Mouse (Mus musculus): Measurements from ENCODE around the gene Rassf1. TPM values are rescaled to one million over a fixed set of nuclear protein-coding genes. Genes with fewer than 3 reads are reported as not detected.

The Rassf1 gene
- polyA plus RNA-seq, 1 experiment from 2014 or later, result 59.8 TPM

DNA sequence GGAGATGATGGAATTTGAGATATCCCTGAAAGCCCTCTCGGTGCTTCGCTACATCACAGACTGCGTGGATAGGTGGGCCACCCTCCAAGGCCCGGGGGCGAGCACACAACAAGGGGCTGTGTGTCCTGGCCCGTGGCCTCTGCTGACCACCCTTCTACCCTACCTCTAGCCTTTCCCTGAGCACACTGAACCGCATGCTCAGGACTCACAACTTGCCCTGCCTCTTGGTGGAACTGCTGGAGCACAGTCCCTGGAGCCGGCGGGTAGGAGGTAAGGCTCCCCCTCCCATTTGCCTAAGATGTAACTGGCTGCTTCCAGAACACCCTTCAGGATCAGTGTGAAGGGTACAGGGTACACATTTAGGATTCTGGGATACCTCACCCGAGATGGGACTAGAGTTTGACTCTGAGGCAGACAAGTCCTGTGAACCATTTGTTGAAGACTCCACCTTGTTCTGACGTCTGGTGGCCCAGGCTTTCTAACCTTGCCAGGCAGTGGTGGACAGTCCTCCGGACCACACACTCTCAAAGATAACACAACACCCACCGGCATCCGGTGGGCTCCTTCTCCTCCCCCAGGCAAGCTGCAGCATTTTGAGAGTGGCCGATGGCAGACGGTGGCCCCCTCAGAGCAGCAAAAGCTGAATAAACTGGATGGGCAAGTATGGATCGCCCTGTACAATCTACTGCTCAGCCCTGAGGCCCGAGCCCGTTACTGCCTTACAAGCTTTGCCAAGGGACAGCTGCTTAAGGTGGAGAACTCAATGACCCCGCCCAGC is 1.9 kb upstream of the Rassf1 start:
- Histone ChIP-seq H3K27me3 (peaks cover 13% of the 10 kb centered on the region; the same call in 1 of the 2 replicates), H3K27ac (no peak overlapping the region)
- no peak for ATAC-seq (ENCODE audit: insufficient number of reproducible peaks, insufficient read depth, low FRiP score, low TSS enrichment, low read depth)

GRCm38 (mm10) chr9:107550491-107551116 is 751 bp upstream of the Rassf1 start:
- peak overlapping the region; percentile 75 for H3K4me3 ChIP-seq (replicated peaks)
- peak overlapping the region; percentile 87 for H3K27ac ChIP-seq
- peaks cover 13% of the 10 kb centered on the region; the same call in 1 of the 2 replicates for H3K27me3 ChIP-seq
- H3K36me3 ChIP-seq, result no peaks in the 10 kb centered on the region
- H3K4me1 ChIP-seq (replicated peaks), result peaks cover 65% of the 10 kb centered on the region
- peak overlapping the region; percentile 83; the same call in 1 of the 2 replicates for H3K9ac ChIP-seq (replicated peaks)
- WGBS, result 30% methylated on average over 23 of the region's 23 CpGs
- ATAC-seq (ENCODE audit: insufficient number of reproducible peaks, insufficient read depth, low FRiP score, low TSS enrichment, low read depth), result no peak
- peak overlapping the region; percentile 89 for H3K4me2 ChIP-seq
- H3K9me3 ChIP-seq, result no peaks in the 10 kb centered on the region

More for the DNA sequence above, 1.9 kb upstream of the Rassf1 start:
- Histone ChIP-seq H3K9me3 (no peaks in the 10 kb centered on the region), H3K4me2 (0 out of 2 replicates have a peak overlapping the region, but pooled peaks have one; percentile 89), H3K4me1 (replicated peaks) (peaks cover 61% of the 10 kb centered on the region), H3K36me3 (peaks cover 10% of the 10 kb centered on the region), H3K9ac (replicated peaks) (no peak overlapping the region), H3K4me3 (replicated peaks) (no peak overlapping the region)
- WGBS, result 82% methylated on average over 20 of the region's 20 CpGs

DNA sequence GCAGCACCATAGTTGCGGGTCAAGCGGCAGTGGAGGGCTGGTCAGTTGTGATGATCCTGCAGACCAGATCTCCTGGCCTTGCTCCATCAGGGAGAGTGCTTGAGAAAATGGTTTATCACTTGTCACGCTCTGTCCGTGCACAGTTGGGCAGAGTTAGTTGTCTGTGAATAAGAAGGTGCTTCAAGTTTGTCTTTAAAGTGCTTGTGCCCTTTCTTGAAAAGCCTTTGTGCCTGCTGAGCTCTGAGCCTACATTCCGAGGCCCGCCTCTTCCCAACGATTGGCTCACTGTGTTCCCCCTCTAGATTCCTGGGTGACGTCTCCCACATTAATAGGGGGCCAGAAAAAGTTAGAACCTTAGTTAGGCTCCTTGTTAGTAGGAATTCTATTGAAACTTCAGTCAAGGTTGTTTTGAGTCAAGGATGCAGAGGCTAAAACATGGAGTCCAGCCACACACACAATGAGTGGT is 568 bp downstream of the Rassf1 start:
- no peaks in the 10 kb centered on the region for H3K9me3 ChIP-seq

GRCm38 (mm10) chr9:107552690-107553393 is 1.5 kb downstream of the Rassf1 start:
- Histone ChIP-seq H3K36me3 (peaks cover 16% of the 10 kb centered on the region), H3K27me3 (peaks cover 13% of the 10 kb centered on the region; the same call in 1 of the 2 replicates), H3K4me1 (replicated peaks) (peaks cover 56% of the 10 kb centered on the region), H3K4me2 (peak overlapping the region; percentile 89), H3K4me3 (replicated peaks) (peak overlapping the region; percentile 75), H3K9ac (replicated peaks) (no peak overlapping the region), H3K9me3 (no peaks in the 10 kb centered on the region), H3K27ac (peak overlapping the region; percentile 95; the same call in 1 of the 2 replicates)
- no peak for ATAC-seq (ENCODE audit: insufficient number of reproducible peaks, insufficient read depth, low FRiP score, low TSS enrichment, low read depth)
- 82% methylated on average over 5 of the region's 5 CpGs for WGBS

More for the DNA sequence above, 568 bp downstream of the Rassf1 start:
- peaks cover 13% of the 10 kb centered on the region; the same call in 1 of the 2 replicates for H3K27me3 ChIP-seq
- peaks cover 7% of the 10 kb centered on the region for H3K36me3 ChIP-seq
- H3K9ac ChIP-seq (replicated peaks), result peak overlapping the region; percentile 83
- H3K4me3 ChIP-seq (replicated peaks), result peak overlapping the region; percentile 75
- peaks cover 65% of the 10 kb centered on the region for H3K4me1 ChIP-seq (replicated peaks)
- peak overlapping the region; percentile 87 for H3K27ac ChIP-seq
- peak overlapping the region; percentile 89 for H3K4me2 ChIP-seq
- no peak for ATAC-seq (ENCODE audit: insufficient number of reproducible peaks, insufficient read depth, low FRiP score, low TSS enrichment, low read depth)
- 6% methylated on average over 8 of the region's 8 CpGs for WGBS

DNA sequence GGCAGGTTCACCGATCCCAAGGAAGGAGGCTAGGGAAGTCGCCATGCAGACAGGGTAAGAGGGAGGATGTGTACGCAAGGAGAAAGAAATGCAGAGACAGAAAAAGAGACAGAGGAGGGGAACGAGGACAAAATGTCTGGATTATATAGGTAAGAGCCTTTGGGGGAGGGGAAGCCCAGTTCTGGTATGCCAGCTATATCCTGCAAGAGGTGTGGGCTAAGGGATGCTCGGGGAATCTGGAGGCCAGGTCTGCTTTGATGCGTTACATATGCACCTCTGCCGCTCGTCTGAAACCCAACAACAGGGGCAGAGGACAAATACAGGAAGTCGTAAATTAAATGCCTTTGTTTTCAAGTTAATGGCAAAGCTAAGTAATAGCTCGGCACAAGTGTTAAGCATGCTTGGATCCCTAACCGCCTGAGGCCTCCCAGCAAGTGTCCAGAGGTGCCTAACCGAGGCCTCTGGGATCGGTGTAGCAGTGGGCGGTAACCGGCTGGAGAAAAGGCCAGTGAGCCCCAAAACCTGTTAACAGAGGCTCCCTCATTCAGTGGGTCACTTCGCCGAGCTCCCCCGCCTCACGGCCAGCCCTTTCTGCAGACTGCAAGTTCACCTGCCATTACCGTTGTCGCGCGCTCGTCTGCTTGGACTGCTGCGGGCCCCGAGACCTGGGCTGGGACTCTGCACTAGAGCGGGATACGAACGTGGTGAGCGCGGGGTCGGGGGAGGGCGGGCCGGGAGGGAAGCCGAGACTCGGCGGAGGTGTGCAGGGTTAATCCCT is 2.4 kb downstream of the Rassf1 start:
- Histone ChIP-seq H3K36me3 (peaks cover 25% of the 10 kb centered on the region), H3K27ac (peak overlapping the region; percentile 95), H3K4me2 (peak overlapping the region; percentile 89), H3K9me3 (no peaks in the 10 kb centered on the region), H3K4me1 (replicated peaks) (peaks cover 55% of the 10 kb centered on the region), H3K9ac (replicated peaks) (peak overlapping the region; percentile 56), H3K27me3 (peaks cover 13% of the 10 kb centered on the region; the same call in 1 of the 2 replicates), H3K4me3 (replicated peaks) (peak overlapping the region; percentile 75)
- ATAC-seq (ENCODE audit: insufficient number of reproducible peaks, insufficient read depth, low FRiP score, low TSS enrichment, low read depth), result peak; percentile 12; the same call in 1 of the 2 replicates
- WGBS, result 4% methylated on average over 37 of the region's 37 CpGs

DNA sequence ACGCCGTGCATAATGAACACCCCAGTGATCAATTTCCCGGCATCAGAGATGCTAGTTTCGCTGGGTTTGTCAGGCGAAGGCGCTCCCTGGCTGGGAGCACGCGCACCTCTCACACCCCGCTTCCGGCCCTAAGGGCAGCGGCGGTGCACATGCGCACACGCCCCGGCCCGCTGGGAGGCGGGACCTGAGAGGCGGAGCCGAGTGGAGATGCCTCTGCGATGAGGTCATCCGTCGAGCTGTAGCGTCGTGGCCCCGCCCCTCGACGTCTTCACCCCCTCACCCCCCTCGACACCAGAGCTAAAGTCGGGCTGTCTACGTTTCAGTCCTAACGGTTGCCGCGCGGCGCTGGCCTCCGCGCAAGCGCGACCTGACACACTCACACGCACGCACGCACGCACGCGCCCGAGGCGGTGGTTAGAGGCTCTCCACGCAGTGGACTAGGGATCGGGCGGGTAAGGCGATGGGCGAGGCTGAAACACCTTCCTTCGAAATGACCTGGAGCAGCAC is 3.0 kb downstream of the Rassf1 start:
- WGBS, result 0% methylated on average over 53 of the region's 53 CpGs
- Histone ChIP-seq H3K27me3 (peaks cover 10% of the 10 kb centered on the region; the same call in 1 of the 2 replicates), H3K9ac (replicated peaks) (peak overlapping the region; percentile 85), H3K4me2 (peak overlapping the region; percentile 89), H3K4me3 (replicated peaks) (peak overlapping the region; percentile 75), H3K4me1 (replicated peaks) (peaks cover 55% of the 10 kb centered on the region), H3K27ac (peak overlapping the region; percentile 95), H3K36me3 (peaks cover 31% of the 10 kb centered on the region), H3K9me3 (no peaks in the 10 kb centered on the region)
- ATAC-seq (ENCODE audit: insufficient number of reproducible peaks, insufficient read depth, low FRiP score, low TSS enrichment, low read depth), result peak; percentile 91

DNA sequence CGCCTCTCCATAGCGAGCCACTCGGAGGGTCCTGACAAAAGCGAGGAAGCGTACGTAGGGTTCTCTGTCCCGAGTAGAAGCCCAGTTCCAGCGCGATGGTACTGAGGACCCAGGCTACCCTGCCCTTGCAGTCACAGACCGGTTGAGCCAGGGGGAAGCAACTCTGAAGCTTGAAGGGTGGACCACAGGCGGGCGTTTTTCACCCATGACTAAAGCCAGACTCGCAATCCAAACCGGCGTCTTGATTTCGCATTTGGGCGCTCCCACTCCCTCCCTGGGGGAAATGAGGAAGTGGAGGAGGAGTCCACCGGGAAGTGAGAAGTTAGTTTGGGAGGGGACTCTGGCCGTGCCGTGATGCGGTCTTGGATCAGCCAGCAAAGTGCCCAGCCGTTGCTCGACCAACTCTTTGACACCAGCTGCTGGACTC is 3.7 kb downstream of the Rassf1 start:
- Histone ChIP-seq H3K9me3 (no peaks in the 10 kb centered on the region), H3K4me1 (replicated peaks) (peaks cover 55% of the 10 kb centered on the region), H3K36me3 (peaks cover 38% of the 10 kb centered on the region), H3K4me2 (peak overlapping the region; percentile 89), H3K27ac (peak overlapping the region; percentile 95), H3K9ac (replicated peaks) (peak overlapping the region; percentile 85), H3K4me3 (replicated peaks) (peak overlapping the region; percentile 75), H3K27me3 (peaks cover 7% of the 10 kb centered on the region; the same call in 1 of the 2 replicates)
- peak; percentile 12 for ATAC-seq (ENCODE audit: insufficient number of reproducible peaks, insufficient read depth, low FRiP score, low TSS enrichment, low read depth)
- WGBS, result under 1% methylated on average over 23 of the region's 23 CpGs

DNA sequence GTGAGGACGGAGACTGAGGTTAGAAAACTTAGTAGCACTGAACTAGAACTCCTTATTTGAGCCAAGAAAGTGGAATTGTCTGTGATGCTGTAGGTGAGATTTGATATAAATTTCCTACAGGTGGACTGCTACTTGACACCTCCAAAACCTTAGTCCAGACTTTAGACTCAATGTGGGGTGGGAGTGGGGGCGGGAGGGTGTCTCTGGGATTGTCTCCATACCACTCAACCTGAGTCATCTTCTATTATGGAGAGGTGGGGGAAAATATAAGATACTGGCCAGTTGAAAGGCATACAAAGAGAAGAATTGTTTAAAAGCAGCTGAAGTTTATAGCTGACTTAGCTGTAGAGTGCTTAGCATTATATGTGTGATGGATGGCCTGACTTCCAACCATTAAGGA is 4.3 kb downstream of the Rassf1 start:
- Histone ChIP-seq H3K27ac (peak overlapping the region; percentile 95; the same call in 1 of the 2 replicates), H3K4me1 (replicated peaks) (peaks cover 51% of the 10 kb centered on the region), H3K9me3 (no peaks in the 10 kb centered on the region), H3K36me3 (peaks cover 44% of the 10 kb centered on the region), H3K9ac (replicated peaks) (peak overlapping the region; percentile 85), H3K4me2 (peak overlapping the region; percentile 89), H3K4me3 (replicated peaks) (peak overlapping the region; percentile 75), H3K27me3 (peaks cover 2% of the 10 kb centered on the region; the same call in 1 of the 2 replicates)
- no peak for ATAC-seq (ENCODE audit: insufficient number of reproducible peaks, insufficient read depth, low FRiP score, low TSS enrichment, low read depth)
- 45% methylated on average over 2 of the region's 2 CpGs for WGBS

DNA sequence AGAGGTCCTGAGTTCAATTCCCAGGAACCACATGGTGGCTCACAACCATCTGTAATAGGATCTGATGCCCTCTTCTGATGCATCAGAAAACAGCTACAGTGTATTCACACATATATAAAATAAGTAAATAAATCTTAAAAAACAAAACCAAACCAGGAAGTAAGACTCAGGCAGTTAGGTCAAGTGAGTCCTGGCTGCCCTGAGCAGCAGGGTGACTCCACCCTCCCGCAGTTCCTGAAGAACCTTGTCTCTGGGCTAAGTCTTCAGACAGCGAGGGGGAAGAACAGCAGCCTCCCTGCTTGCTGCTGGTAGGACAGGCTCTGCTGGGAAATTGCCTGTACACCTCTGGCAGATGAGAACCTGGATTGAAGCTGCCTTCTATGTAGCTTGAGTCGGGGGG is 5.0 kb downstream of the Rassf1 start:
- Histone ChIP-seq H3K9ac (replicated peaks) (0 out of 2 replicates have a peak overlapping the region, but pooled peaks have one; percentile 85), H3K36me3 (peaks cover 51% of the 10 kb centered on the region)
- no peak for ATAC-seq (ENCODE audit: insufficient number of reproducible peaks, insufficient read depth, low FRiP score, low TSS enrichment, low read depth)

More for the DNA sequence above, 5.0 kb downstream of the Rassf1 start:
- Histone ChIP-seq H3K4me3 (replicated peaks) (peak overlapping the region; percentile 75), H3K4me1 (replicated peaks) (peaks cover 45% of the 10 kb centered on the region), H3K27me3 (no peaks in the 10 kb centered on the region), H3K27ac (no peak overlapping the region), H3K4me2 (peak overlapping the region; percentile 89), H3K9me3 (no peaks in the 10 kb centered on the region)
- 81% methylated on average over 3 of the region's 3 CpGs for WGBS
